Mouse (Mus musculus): ENCODE data around the gene Adgb.
"Not testable (repeated sequence)": the region's sequence is repeated elsewhere in the genome, so short reads cannot be mapped to it uniquely, and the experiment has no call there.

The Adgb gene

DNA sequence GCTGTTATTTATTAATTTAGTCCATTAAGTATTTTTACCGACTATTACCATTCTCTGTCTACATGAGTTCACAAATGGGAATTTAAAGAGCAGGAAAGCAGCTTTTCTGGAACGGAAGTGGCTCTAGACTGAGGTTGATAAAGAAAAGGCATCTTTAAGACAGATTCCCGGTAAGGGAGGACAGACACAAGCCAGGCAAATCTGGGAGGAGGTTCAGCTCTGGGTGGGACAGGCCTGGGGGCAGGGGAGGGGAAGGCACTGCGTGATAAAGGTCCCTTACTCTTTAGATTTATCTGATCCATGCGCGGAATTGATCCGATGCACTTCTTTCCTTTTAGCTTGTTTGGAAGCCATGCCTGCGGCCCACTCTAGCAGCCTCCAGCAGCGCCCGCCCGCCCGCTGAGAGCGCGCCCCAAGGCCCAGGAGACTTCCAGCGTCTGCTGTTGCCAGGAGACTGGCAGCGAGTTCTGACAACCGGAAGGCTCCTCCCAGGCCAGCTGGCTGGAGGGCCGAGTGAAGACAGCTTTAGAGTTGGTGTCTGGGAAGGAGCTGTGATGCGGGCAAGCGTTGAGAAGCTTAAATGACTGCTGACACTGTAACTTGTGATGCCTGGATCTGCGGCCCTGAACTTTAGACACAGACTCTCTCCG is at the start of gene Adgb:
Gene Adgb (minus strand): TSS at position 366 of the 650 bp plus-strand sequence.
- no peak for DNase-seq (ENCODE audit: low spot score)

DNA sequence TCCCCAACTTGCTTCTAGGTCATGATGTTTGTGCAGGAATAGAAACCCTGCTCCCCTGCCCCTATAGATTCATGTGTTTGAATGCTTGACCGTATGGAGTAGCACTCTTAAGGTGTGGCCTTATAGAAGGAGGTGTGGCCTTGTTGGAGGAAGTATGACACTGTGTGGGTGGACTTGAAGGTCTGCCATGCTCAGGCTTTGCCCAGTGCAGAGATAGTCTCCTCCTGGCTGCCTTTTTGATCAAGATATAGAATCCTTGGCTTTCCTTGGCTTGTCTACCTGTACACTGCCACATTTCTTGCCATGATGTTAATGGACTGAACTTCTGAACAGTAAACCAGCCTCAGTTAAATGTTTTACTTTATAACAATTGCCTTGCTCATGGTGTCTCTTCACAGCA is 8.0 kb upstream of the Adgb start:
- DNase-seq (ENCODE audit: low spot score), result no peak

- not testable (repeated sequence) for DNase-seq (ENCODE audit: low spot score)
Measured at GRCm38 (mm10) chr10:10477429-10477828, 5.3 kb upstream of the Adgb start.

- no peak for DNase-seq (ENCODE audit: low spot score)
Measured at GRCm38 (mm10) chr10:10476956-10477355, 4.8 kb upstream of the Adgb start.

GRCm38 (mm10) chr10:10476549-10476948 is 4.4 kb upstream of the Adgb start:
- DNase-seq (ENCODE audit: low spot score), result no peak

DNA sequence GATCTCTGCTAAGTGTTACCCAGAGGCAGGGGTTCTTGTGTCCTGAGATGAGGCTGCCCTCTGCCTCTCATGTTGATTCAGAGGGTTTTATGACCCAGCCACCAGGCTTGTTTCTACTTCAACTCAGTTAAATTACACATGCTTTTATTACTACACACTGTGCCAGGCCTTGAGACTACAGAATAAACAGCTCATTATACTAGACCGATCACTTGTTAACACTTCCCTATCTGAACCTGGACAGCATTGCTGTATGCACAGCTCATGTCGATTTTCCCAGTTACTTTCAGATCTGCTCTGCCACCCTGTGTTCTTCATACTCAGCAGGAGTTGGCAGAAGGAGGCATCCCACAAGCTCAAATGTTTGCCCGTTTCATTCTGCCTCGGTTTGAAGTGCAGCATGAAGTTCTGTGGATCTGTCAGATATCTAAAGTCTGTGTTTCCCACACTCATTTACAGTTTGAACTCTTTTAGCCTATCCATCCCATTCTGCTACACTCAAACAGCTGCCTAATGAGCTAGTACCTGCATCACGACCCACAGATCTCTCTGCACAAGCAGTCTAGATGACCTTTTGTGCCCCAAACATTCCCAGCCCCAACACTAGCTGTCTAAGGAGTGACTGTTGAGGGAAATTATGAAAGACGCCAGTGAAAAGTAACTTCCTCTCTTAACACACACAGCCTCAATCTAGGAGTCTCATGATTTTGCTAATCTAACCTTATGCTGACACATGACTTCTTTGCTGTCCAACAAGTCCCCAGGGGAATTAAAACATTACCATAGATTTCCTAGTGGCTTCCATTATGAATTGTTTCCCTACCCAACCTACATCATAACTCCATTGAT is 3.2 kb downstream of the Adgb start:
- DNase-seq (ENCODE audit: low spot score), result no peak

DNA sequence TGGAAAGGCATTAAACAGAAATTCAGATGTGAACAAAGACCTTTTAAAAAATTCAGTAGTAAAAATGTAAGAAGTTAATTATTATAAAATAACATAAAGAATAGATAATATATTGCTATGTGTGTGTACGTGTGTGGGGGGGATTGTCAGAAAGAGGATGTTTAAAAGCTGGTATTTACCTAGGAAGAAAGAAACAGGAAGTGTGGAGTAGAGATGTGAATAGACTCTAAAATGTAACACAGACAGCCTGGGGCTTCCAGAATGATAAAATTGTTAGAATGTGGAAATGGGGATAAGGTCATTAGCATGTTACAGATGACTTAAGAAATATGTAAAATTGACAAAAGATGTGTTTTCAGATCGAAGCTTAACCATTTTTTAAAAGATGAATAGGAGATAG is 12.0 kb downstream of the Adgb start:
- DNase-seq (ENCODE audit: low spot score), result no peak

DNA sequence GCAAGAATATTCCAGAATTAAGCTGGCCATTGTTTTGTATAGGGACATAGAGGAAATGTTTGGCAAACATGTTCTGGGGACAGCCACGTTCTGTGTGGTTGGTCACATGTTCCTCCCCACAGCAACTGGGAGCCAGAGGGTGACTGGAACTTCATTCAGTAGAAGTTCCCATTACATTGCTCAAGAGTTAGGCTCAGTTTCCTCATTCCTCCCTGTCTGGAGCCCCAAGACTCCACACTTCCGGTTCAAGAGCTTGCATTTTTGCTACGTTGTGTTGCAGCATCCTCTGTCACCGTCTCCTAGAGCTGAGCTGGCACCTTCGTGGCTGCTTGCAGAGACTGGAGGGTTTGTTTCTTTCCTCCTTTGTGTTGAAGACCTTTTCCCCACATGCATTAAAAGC is 15.1 kb downstream of the Adgb start:
- DNase-seq (ENCODE audit: low spot score), result no peak

DNA sequence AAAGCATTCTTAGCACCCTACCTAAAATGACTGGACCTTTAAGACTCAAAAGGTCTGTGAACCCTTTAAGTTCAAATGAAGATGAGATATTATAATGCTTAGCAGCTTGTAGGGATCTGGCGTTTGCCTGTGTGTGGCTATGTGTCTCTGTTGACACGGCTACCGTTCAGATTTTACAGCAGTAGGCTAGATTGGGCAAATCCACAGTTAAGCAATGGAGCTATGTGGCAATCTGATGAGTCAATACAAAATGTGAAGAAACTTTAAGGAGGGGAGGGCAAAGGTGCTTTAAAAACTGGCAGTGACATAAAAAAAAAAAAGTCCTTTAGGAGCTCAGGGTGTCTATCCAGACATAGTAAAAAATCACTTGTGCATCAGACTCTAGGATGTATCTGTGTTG is 23.1 kb downstream of the Adgb start:
- DNase-seq (ENCODE audit: low spot score), result no peak

- no peak for DNase-seq (ENCODE audit: low spot score)
Measured at GRCm38 (mm10) chr10:10444841-10445466, 27.2 kb downstream of the Adgb start.

GRCm38 (mm10) chr10:10443558-10443957 is 28.6 kb downstream of the Adgb start:
- no peak for DNase-seq (ENCODE audit: low spot score)

DNA sequence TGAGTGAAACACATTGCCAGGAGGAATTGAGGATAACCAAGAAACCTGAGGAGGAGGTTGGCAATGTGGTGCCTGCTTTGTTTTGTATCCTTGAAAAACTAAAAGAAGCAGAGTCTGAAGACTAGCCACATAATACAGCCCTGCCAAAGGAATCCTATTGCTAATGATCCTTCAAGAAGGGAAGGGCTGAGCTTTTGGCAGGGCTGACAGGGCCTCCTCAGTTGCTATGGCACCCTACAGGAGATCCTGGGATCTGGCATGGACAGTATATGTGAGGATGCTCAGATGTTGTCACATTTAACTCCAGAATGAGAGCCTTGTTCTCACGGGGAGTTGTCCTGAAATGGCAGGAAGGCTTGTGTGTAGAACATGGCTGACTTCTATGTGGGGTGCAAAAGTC is 37.1 kb downstream of the Adgb start:
- DNase-seq (ENCODE audit: low spot score), result no peak

- DNase-seq (ENCODE audit: low spot score), result no peak
Measured at GRCm38 (mm10) chr10:10429635-10430034, 42.5 kb downstream of the Adgb start.

DNA sequence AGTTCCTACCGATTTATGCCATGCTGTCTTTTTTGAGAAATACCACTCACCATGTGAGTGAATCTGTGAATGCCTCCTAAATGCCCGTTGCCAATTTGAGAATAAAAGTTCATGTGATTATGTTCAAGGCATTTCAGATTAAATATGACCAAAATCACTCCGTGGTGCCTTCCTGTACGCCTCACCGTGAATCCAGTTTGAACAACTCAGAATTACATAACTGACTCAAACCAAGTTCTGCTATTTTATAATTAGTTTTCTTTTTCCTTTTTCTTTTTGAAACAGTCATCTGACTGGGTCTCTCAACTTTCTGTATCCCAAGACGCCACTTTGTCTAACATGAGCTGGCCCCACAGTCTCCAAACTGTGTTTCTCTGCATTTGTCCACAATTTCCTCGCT is 43.1 kb downstream of the Adgb start:
- DNase-seq (ENCODE audit: low spot score), result no peak

- no peak for DNase-seq (ENCODE audit: low spot score)
Measured at GRCm38 (mm10) chr10:10424383-10424782, 47.7 kb downstream of the Adgb start.

DNA sequence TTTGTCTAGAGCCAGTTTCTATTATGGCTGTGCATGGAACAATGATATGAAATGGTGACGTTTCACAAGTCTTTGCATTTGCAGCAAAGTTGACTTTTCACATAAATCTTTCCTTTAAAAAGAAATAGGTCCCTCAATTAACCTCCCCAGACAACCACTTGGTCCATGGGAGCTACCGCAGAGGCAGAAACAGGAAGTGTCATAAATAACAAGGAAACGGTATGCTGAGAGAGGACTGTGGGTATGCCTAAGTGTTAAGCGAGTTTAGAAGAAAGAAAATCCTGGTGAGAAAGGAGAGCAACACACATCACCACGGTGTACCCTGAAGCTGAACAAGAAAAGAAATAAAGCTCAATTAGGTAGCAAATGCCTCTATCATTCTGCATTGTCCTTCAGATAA is 61.1 kb downstream of the Adgb start:
- DNase-seq (ENCODE audit: low spot score), result no peak

- no peak for DNase-seq (ENCODE audit: low spot score)
Measured at GRCm38 (mm10) chr10:10408166-10408565, 64.0 kb downstream of the Adgb start.

- DNase-seq (ENCODE audit: low spot score), result no peak
Measured at GRCm38 (mm10) chr10:10395784-10396481, 76.2 kb downstream of the Adgb start.

DNA sequence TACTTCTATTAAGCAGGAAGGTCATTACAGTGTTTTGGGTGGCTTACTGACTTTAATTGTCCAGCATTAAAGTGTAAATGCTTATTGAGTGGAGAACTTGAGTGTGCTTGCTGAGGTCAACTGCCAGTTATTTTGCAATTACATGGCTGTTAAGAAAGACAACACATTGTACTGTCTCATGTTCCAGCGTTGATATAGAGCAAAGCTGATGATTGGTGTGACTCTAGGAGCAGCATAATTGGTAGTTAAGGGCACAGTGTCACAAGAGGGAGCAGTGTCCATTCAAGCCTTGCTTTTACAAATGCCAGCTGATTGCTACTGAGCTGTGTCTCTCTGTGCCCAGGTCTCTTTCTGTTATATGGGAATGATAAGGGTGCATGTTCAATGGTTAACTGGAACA is 97.5 kb downstream of the Adgb start:
- no peak for DNase-seq (ENCODE audit: low spot score)

DNA sequence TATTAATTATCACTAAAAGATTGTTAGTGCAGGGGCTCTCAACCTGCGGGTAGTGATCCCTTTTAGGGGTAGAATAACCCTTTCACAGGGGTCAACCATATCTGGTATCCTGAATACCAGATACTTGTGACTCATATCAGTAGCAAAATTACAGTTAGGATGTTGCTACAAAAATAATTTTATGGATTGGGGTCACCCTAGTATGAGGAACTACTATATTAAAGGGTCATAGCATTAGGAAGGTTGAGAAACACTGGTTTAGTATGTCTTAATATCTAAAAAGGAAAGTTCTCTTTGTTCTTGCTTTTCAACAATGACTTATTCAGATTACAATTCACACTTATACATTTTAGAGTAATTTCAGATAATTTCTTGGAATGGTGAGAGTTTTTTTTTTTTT is 108.1 kb downstream of the Adgb start:
- DNase-seq (ENCODE audit: low spot score), result no peak

DNA sequence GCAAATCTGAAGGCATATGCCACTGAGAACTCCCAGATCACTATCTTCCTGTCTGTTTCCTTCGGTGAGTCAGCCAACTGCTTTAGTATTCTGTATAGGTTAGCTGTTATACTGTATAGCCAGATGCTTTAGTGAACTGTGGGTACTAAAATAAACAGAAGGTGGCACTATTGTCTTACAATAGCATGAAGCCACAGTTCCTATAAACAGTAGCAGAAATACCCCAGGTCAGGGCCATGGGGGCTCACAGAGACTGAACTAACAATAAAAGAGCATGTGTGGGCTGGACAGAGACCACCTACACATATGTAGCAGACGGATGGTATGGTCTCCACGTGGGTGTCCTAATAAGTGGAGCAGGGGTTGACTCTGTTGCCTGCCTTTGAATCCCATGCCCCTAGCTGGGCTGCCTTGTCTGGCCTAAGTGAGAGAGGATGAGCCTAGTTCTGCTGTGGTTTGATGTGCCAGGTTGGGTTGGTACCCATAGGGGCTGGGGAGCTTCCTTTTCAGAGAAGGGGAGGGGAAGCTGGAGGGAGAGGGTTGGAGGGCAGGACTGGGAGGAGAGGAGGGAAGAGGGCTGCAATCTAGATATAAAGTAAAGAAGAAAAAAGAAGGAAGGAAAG is 116.4 kb downstream of the Adgb start:
- no peak for DNase-seq (ENCODE audit: low spot score)

GRCm38 (mm10) chr10:10352184-10352583 is 119.9 kb downstream of the Adgb start:
- DNase-seq (ENCODE audit: low spot score), result no peak
